Mouse (Mus musculus): ENCODE results near the gene Lpar2. TPM values are rescaled to one million over a fixed set of nuclear protein-coding genes. Genes with fewer than 3 reads are reported as not detected.
A peak's percentile ranks its signal among the peaks of the same experiment; 100 is the strongest.

The Lpar2 gene
- total and polyA plus RNA-seq, 3 experiments = 0.74 to 3.0 (median 1.2) TPM

GRCm38 (mm10) chr8:69789105-69789504 is 33.1 kb upstream of the Lpar2 start:
- Histone ChIP-seq H3K9me3 (replicated peaks; ENCODE audit: low read length) (no peaks in the 10 kb centered on the region), H3K27ac (ENCODE audit: insufficient read depth, low read depth) (no peak overlapping the region), H3K4me1 (ENCODE audit: control insufficient read depth in 1 of 2, insufficient read depth in 2 of 2) (peaks cover 9 to 29% of the 10 kb centered on the region in 2 experiments), H3K9ac (ENCODE audit: insufficient read depth, low read depth) (no peak overlapping the region), H3K36me3 (replicated peaks in 1 of 2; ENCODE audit: control insufficient read depth in 1 of 2, insufficient read depth in 1 of 2, low read length in 1 of 2) (peaks cover 9 to 19% of the 10 kb centered on the region in 2 experiments), H3K4me2 (ENCODE audit: insufficient read depth, low read depth, poor library complexity, severe bottlenecking) (0 out of 2 replicates have a peak overlapping the region, but pooled peaks have one; percentile 92), H3K27me3 (replicated peaks) (no peaks in the 10 kb centered on the region), H3K79me2 (replicated peaks; ENCODE audit: control insufficient read depth, extremely low read depth, insufficient read depth, poor library complexity, severe bottlenecking) (peaks cover 28% of the 10 kb centered on the region), H3K4me3 (replicated peaks in 1 of 3; ENCODE audit: low read depth in 2 of 3, low read length in 2 of 3, poor library complexity in 1 of 3) (no peak overlapping the region)
- no peak for DNase-seq (ENCODE audit: extremely low read depth)
- TF ChIP-seq USF1 (IDR thresholded peaks at IDR 0.05; ENCODE audit: low read depth, low read length) = no peak
- TF ChIP-seq POLR2AphosphoS2 (IDR thresholded peaks at IDR 0.05; ENCODE audit: low read depth, low read length) = no peak
- no peak for TF ChIP-seq ELF1 (IDR thresholded peaks at IDR 0.05; ENCODE audit: low read depth, low read length)
- in situ Hi-C loops (cut with MboI; ENCODE audit: low pct_ligation_motif_present, low pct_unique_long_range_greater_than_20kb, low sequenced_read_pairs) (no loop called here), dilution Hi-C loops (cut with MboI; ENCODE audit: extremely low pct_ligation_motif_present, extremely low pct_unique_long_range_greater_than_20kb, low sequenced_read_pairs) (no loop called here)

GRCm38 (mm10) chr8:69789731-69790130 is 32.5 kb upstream of the Lpar2 start:
- Histone ChIP-seq H3K27ac (ENCODE audit: insufficient read depth, low read depth) (no peak overlapping the region), H3K4me3 (replicated peaks in 1 of 3; ENCODE audit: low read depth in 2 of 3, low read length in 2 of 3, poor library complexity in 1 of 3) (peak overlapping the region in 2 of 3 experiments; percentile 67 to 100), H3K4me1 (ENCODE audit: control insufficient read depth in 1 of 2, insufficient read depth in 2 of 2) (peaks cover 9 to 29% of the 10 kb centered on the region in 2 experiments), H3K79me2 (replicated peaks; ENCODE audit: control insufficient read depth, extremely low read depth, insufficient read depth, poor library complexity, severe bottlenecking) (peaks cover 28% of the 10 kb centered on the region), H3K27me3 (replicated peaks) (no peaks in the 10 kb centered on the region), H3K4me2 (ENCODE audit: insufficient read depth, low read depth, poor library complexity, severe bottlenecking) (peak overlapping the region; percentile 92), H3K9me3 (replicated peaks; ENCODE audit: low read length) (no peaks in the 10 kb centered on the region), H3K9ac (ENCODE audit: insufficient read depth, low read depth) (peak overlapping the region; percentile 93), H3K36me3 (replicated peaks in 1 of 2; ENCODE audit: control insufficient read depth in 1 of 2, insufficient read depth in 1 of 2, low read length in 1 of 2) (peaks cover 15 to 25% of the 10 kb centered on the region in 2 experiments)
- in situ Hi-C loops (cut with MboI; ENCODE audit: low pct_ligation_motif_present, low pct_unique_long_range_greater_than_20kb, low sequenced_read_pairs) = no loop called here
- dilution Hi-C loops (cut with MboI; ENCODE audit: extremely low pct_ligation_motif_present, extremely low pct_unique_long_range_greater_than_20kb, low sequenced_read_pairs) = no loop called here
- TF ChIP-seq SMC3 (IDR thresholded peaks at IDR 0.05; ENCODE audit: low read depth, low read length) (no peak), CTCF (conservative IDR thresholded peaks at IDR 0.05 in 1 of 2, IDR thresholded peaks at IDR 0.05 in 1 of 2; ENCODE audit: low read depth in 2 of 2, low read length in 2 of 2) (no peak), PAX5 (IDR thresholded peaks at IDR 0.05; ENCODE audit: low read length) (no peak), ZC3H11A (IDR thresholded peaks at IDR 0.05; ENCODE audit: low read depth, low read length) (no peak), SIN3A (IDR thresholded peaks at IDR 0.05; ENCODE audit: low read length) (no peak), KAT2A (IDR thresholded peaks at IDR 0.05; ENCODE audit: insufficient replicate concordance, low read length) (no peak), NELFE (IDR thresholded peaks at IDR 0.05; ENCODE audit: low read depth, low read length) (no peak)
- no peak for DNase-seq (ENCODE audit: extremely low read depth)

- Histone ChIP-seq H3K36me3 (replicated peaks in 1 of 2; ENCODE audit: control insufficient read depth in 1 of 2, insufficient read depth in 1 of 2, low read length in 1 of 2) (peaks cover 20 to 32% of the 10 kb centered on the region in 2 experiments), H3K27ac (ENCODE audit: insufficient read depth, low read depth) (peak overlapping the region; percentile 85; the same call in 1 of the 2 replicates), H3K4me1 (ENCODE audit: control insufficient read depth in 1 of 2, insufficient read depth in 2 of 2) (peaks cover 9 to 29% of the 10 kb centered on the region in 2 experiments), H3K9me3 (replicated peaks; ENCODE audit: low read length) (no peaks in the 10 kb centered on the region), H3K4me2 (ENCODE audit: insufficient read depth, low read depth, poor library complexity, severe bottlenecking) (peak overlapping the region; percentile 92), H3K79me2 (replicated peaks; ENCODE audit: control insufficient read depth, extremely low read depth, insufficient read depth, poor library complexity, severe bottlenecking) (peaks cover 28% of the 10 kb centered on the region), H3K4me3 (replicated peaks in 1 of 3; ENCODE audit: low read depth in 2 of 3, low read length in 2 of 3, poor library complexity in 1 of 3) (peak overlapping the region; percentile 67 to 100 (median 78)), H3K27me3 (replicated peaks) (no peaks in the 10 kb centered on the region), H3K9ac (ENCODE audit: insufficient read depth, low read depth) (peak overlapping the region; percentile 93)
- in situ Hi-C loops (cut with MboI; ENCODE audit: low pct_ligation_motif_present, low pct_unique_long_range_greater_than_20kb, low sequenced_read_pairs) (no loop called here), dilution Hi-C loops (cut with MboI; ENCODE audit: extremely low pct_ligation_motif_present, extremely low pct_unique_long_range_greater_than_20kb, low sequenced_read_pairs) (no loop called here)
- no peak for DNase-seq (ENCODE audit: extremely low read depth)
- no peak for TF ChIP-seq CHD1 (IDR thresholded peaks at IDR 0.05; ENCODE audit: low read depth, low read length)
- TF ChIP-seq CHD2 (IDR thresholded peaks at IDR 0.05; ENCODE audit: low read length) = no peak
- no peak for TF ChIP-seq BHLHE40 (IDR thresholded peaks at IDR 0.05; ENCODE audit: low read depth, low read length)
- no peak for TF ChIP-seq POLR2A (IDR thresholded peaks at IDR 0.05; ENCODE audit: low read depth, low read length)
- TF ChIP-seq ETS1 (conservative IDR thresholded peaks at IDR 0.05; ENCODE audit: low read depth, low read length) = no peak
- TF ChIP-seq CTCF (conservative IDR thresholded peaks at IDR 0.05 in 1 of 2, IDR thresholded peaks at IDR 0.05 in 1 of 2; ENCODE audit: low read depth in 2 of 2, low read length in 2 of 2) = no peak
- TF ChIP-seq TCF12 (IDR thresholded peaks at IDR 0.05; ENCODE audit: low read depth, low read length) = no peak
- TF ChIP-seq EP300 (IDR thresholded peaks at IDR 0.05; ENCODE audit: low read length) = peak; percentile 14; the same call in 1 of the 2 replicates
- no peak for TF ChIP-seq HCFC1 (IDR thresholded peaks at IDR 0.05; ENCODE audit: low read depth, low read length)
- TF ChIP-seq ZMIZ1 (IDR thresholded peaks at IDR 0.05; ENCODE audit: low read depth, low read length) = no peak
- no peak for TF ChIP-seq MAFK (IDR thresholded peaks at IDR 0.05; ENCODE audit: insufficient replicate concordance, low read length)
- TF ChIP-seq MXI1 (IDR thresholded peaks at IDR 0.05; ENCODE audit: low read depth, low read length) = no peak
- no peak for TF ChIP-seq E2F4 (IDR thresholded peaks at IDR 0.05; ENCODE audit: insufficient replicate concordance, low read depth, low read length)
- no peak for TF ChIP-seq PAX5 (IDR thresholded peaks at IDR 0.05; ENCODE audit: low read length)
- TF ChIP-seq RAD21 (IDR thresholded peaks at IDR 0.05; ENCODE audit: low read depth, low read length) = no peak
- TF ChIP-seq POLR2AphosphoS2 (IDR thresholded peaks at IDR 0.05; ENCODE audit: low read depth, low read length) = no peak
- TF ChIP-seq NELFE (IDR thresholded peaks at IDR 0.05; ENCODE audit: low read depth, low read length) = no peak
- no peak for TF ChIP-seq SMC3 (IDR thresholded peaks at IDR 0.05; ENCODE audit: low read depth, low read length)
- TF ChIP-seq JUND (conservative IDR thresholded peaks at IDR 0.05; ENCODE audit: low read depth, low read length) = no peak
- 0 out of 2 replicates have a peak, but pooled peaks have one; percentile 18 for TF ChIP-seq MYC (IDR thresholded peaks at IDR 0.05; ENCODE audit: low read depth, low read length)
- TF ChIP-seq GABPA (IDR thresholded peaks at IDR 0.05; ENCODE audit: insufficient replicate concordance, low read depth, low read length) = no peak
Observed at GRCm38 (mm10) chr8:69790364-69790763, 31.9 kb upstream of the Lpar2 start.
